Mouse (Mus musculus) adrenal gland, postnatal 4 days (tissue): ENCODE measurements around the gene Zfp523. TPM values are rescaled to one million over a fixed set of nuclear protein-coding genes. Genes with fewer than 3 reads are reported as not detected.

Experiments used
- DNase-seq, 2 experiments: peaks; one replicate each; pipeline ENCODE4 v3.0.0; 2021 to 2022; ENCODE audit warnings: low spot score in 2 of 2, mixed read lengths in 2 of 2
- total RNA-seq, 2 experiments: library from RNA; stranded (reverse); gene quantifications; 2 replicates each; pipeline ENCODE4 v1.2.3; 2021

The Zfp523 gene
- total RNA-seq, 2 experiments from 2014 or later: 54.7 to 56.9 TPM

DNA sequence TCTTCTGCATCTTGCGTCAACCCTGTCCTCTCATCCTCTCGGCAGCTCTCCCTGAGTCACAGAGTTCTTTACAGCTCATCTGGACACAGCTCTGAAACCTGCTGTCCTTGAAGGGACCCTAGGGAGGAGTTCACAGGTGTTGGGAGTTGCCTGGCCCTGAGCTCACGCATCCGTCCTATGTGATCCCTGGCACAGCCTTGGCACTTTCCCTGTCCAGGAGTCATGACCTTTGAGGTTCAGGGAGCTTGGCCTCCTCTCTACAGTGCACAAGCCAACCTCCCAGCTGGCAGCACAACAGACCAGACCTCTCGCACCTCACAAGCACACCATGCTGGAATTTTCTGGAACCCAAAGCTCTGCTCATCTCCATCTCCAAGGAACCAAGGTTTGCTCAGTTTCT is 63.9 kb downstream of the Zfp523 start:
- DNase-seq: no peak

GRCm38 (mm10) chr17:28242296-28242695 is 65.4 kb downstream of the Zfp523 start:
- DNase-seq: no peak

DNA sequence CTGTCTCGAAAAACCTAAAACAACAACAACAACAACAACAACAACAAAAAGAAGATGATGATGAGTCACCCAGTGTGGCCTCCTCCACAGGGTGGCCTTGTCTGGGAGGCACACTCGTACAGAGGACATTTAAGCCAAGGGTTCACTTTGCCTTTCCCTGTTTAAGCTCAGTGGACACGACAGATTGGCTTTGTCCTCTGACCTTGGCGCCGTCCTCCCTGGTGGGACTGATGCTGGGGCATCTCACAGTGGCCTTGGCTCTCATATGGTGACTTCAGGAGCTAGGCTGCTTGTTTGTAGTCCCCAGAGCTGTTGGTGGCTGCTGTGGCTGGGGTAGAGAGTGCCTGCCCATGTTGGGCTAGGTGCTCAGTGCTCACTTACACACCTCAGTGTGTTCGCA is 67.3 kb downstream of the Zfp523 start:
- DNase-seq: no peak

DNA sequence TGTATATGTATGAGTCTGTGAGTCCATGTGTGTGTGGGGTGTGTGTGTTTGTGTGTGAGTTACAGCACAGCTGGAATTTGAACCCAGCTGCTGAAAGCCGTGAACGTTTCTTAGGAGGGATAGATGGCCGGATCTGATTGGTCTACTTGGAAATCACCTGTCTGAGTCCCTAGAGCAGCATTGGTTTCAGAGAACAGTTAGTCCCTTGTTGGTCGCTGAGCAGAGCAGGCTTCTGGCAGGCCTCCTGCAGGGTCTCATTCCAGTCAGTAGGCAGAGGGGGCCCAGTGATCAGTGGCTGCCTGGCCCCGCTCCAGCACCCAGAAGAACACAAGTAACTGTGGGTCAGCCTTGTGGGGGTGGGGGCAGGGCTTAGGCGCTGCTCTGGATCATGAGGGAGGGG is 67.8 kb downstream of the Zfp523 start:
- no peak for DNase-seq

DNA sequence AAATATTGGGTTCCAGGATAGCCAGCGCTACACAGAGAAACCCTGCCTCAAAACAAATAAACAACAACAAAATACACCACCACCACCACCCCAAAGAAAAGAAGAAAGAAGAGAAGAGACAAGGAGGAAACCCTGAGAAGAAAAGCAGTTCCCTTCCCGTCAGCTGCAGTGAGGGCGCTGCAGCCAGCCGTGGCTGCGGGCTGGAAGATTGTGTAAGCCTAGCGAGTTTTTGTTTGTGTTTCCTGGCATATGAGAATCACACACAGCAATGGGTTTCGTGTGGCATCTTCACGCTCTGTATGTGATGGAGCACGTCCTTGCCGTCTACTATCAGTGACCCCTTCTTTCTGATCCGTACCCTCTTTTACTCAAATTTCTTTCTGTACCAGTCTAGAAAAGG is 69.7 kb downstream of the Zfp523 start:
- DNase-seq: no peak

DNA sequence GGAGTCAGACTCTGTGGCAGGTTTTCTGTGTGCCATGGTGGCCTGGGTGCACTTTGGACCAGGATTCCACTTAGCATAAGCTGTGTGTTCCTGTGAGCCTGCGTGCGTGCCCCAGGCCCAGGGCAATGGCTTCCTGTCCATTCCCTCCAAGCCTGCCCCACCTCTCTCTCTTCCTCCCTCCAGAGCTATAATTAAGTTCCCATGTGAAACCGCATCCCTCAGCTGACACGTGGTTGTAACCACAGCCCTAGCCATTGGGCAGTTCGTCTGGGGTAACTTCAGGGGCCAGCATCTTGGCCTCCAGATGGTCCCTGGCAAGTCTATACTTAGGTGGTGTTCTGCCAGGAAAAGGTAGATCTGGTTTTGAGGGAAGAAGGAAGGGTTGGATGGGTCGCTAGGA is 70.7 kb downstream of the Zfp523 start:
- DNase-seq: no peak

DNA sequence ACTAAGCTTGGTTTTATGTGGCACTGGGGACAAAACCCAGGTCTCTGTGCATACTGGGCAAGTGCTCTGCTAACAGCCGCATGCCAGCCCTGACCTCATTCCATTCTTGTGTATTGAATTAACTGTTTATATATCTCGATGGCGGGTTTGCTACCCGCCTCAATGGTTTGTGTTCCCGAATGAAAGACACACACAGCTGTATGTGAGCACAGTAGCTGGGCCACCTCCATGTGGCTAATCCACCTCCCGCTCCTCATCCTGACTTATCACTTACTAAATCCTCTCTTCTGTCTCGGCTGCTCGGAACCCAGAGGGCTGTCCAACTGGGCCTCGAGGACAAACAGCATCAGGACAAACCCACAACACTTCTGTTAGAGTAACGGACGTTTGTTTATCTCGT is 72.1 kb downstream of the Zfp523 start:
- DNase-seq: no peak

DNA sequence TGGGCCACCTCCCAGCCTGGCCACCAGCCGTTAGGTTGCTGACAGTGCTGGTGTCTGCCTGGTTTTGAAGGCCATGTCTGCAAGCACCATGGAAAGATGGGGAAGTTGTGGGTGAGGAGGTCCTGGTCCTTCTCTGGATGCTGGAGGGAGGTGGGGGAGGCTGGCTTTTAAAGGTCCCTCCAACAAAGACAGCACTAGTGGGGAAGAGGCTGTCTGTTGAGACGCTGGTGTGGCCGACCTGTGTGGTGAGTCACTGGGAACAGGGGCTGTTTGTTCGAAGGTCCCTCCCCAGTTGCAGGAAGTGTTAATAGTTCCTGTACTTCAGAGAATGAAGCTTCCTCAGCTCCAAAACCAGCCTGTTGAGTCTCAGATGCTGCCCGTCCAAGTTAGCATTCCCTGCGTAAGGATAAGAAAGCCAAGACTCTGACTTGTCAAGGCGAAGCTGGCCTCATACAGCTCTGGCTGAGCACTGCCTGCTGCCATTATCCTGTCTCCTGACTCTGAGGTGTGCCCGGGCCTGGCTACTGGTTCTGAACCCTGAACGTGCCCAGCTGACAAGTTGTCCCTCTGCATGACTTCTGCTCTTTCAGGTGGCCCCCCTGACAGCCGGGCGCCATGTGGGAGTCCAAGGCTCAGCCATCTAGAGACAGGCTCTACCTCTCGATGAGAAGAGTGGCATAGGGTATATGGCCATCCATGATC is 74.8 kb downstream of the Zfp523 start:
- DNase-seq: no peak

GRCm38 (mm10) chr17:28252281-28252648 is 75.3 kb downstream of the Zfp523 start:
- no peak for DNase-seq

DNA sequence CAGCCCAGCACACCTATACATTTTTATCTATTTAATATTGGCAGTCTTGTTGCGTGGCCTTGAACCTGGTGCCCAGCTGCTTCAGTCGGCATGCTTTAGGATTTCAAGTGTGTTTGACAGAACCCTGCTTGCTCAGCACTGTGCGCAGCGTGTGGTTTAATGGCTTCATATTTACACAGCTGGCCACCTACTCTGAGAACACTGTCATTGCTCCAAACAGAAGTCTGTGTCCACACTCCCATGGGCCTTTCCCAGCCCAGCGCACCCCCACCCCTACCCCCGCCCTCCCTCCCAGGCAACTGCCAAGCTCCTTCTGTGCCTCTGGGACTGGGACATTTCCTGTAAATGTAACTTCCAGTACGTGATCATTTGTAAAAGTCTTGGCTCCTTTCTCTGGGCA is 76.3 kb downstream of the Zfp523 start:
- DNase-seq: no peak

DNA sequence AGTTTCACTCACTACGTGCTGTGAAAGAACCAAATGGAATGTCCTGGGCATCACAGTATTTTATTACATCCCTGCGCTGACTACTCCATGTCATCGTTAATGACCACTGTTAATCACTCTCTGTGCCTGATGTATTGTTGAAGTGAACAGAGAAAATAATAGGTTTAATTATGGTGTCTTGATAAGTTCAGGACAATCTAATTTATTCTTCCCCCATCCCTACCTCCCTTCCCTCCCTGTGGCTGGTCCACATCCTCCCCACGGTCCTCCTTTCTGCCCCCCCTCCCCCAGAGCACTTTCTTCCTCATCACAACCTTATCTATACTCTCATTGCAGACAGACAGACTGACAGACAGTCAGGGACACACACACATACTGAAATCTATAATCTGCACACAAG is 77.9 kb downstream of the Zfp523 start:
- DNase-seq: no peak

Other genes with a start within 250 kb of the Zfp523 start
- gene Tcp11, start 96.5 kb upstream of the Zfp523 start, total RNA-seq: 1 to 10 TPM in 1 of 2 experiments, under 1 TPM in 1; 0.31 to 3.3 TPM
- 10 to 100 TPM; 45.5 to 55.6 TPM for gene Scube3, start 35.0 kb upstream of the Zfp523 start, total RNA-seq
- gene Def6, start 30.6 kb downstream of the Zfp523 start, total RNA-seq: 1 to 10 TPM; 4.3 to 6.7 TPM
- 10 to 100 TPM; 27.1 to 33.6 TPM for gene Ppard, start 55.6 kb downstream of the Zfp523 start, total RNA-seq
- gene Fance, start 136.4 kb downstream of the Zfp523 start, total RNA-seq: 10 to 100 TPM; 38.6 to 49.3 TPM
- 1,000 to 10,000 TPM; 1,198 to 1,213 TPM for gene Rpl10a, start 151.3 kb downstream of the Zfp523 start, total RNA-seq
- gene Tead3, start 173.7 kb downstream of the Zfp523 start, total RNA-seq: 10 to 100 TPM; 23.8 to 27.5 TPM
- 1 to 10 TPM in 1 of 2 experiments, under 1 TPM in 1; 0.62 to 1.5 TPM for gene Tulp1, start 188.1 kb downstream of the Zfp523 start, total RNA-seq